Mouse (Mus musculus) left cerebral cortex, postnatal 14 days (tissue): ENCODE data around the gene BC005561. TPM values are rescaled to one million over a fixed set of nuclear protein-coding genes. Genes with fewer than 3 reads are reported as not detected.

Source experiments
- DNase-seq, 2 experiments: peaks; one replicate each; pipeline ENCODE4 v3.0.0; 2021 to 2022; ENCODE audit warnings: low spot score in 2 of 2, mixed read lengths in 1 of 2
- intact Hi-C: fragments of 180-260 bp; cut with DNase I; formaldehyde crosslinking; loops from one replicate; pipeline ENCODE4 v1.15.1; 2025
- long read RNA-seq, 2 experiments: library from polyadenylated mRNA; stranded (forward); transcript quantifications; one replicate each; pipeline ENCODE4 v2.0.0; 2021
- total RNA-seq, 2 experiments: library from RNA; stranded (reverse); gene quantifications; 2 replicates each; pipeline ENCODE4 v1.2.3; 2021

The BC005561 gene
- 10 to 100 TPM; 13.0 to 14.4 TPM for total RNA-seq
- long read RNA-seq, experiment 1, full-length matches to known transcripts, result 6 of 7 reads
- long read RNA-seq, experiment 1, partial matches to known transcripts, result 0 of 7 reads
- long read RNA-seq, experiment 1, other reads (novel, unspliced or antisense), result 1 of 7 reads
- long read RNA-seq, experiment 2, full-length matches to known transcripts, result 2 of 2 reads
- long read RNA-seq, experiment 2, partial matches to known transcripts, result 0 of 2 reads
- long read RNA-seq, experiment 2, other reads (novel, unspliced or antisense), result 0 of 2 reads

DNA sequence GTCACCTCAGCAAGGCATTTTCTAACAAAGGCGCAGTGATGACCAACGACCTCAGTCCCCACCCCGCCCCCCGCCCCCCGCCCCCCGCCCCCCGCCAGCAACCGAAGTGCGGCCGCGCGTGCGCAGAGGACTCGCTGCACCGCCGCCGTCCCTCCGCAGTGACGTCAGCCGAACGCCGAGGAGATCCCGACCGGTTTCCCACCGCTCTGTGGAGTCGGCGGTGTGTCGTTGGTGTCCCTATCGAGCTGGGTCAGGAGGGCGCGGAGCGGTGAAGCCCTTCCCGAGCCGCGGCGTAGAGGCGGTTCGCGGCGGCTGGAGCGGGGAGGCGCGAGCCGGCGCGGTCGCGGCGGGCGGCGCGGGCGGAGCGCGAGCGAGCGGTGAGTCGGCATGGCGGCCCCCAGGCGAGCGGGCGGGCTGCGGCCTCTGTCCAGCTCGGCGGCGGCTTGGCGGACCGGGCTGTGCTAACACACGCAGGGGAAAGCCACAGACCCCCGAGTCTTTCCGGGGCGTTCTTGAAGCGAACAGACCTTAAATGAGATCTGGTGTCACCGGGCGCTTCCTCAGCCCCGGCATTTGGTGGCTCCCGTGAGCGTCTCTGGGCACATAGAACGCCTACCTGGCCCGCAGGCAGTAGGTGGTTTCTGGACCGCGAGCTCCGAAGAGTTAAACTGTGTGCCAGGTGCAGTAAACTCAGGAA is at the start of gene BC005561:
BC005561 (plus strand) TSS at position 158 of the 697 bp plus-strand sequence.
- DNase-seq, result peak; percentile 64 to 87

DNA sequence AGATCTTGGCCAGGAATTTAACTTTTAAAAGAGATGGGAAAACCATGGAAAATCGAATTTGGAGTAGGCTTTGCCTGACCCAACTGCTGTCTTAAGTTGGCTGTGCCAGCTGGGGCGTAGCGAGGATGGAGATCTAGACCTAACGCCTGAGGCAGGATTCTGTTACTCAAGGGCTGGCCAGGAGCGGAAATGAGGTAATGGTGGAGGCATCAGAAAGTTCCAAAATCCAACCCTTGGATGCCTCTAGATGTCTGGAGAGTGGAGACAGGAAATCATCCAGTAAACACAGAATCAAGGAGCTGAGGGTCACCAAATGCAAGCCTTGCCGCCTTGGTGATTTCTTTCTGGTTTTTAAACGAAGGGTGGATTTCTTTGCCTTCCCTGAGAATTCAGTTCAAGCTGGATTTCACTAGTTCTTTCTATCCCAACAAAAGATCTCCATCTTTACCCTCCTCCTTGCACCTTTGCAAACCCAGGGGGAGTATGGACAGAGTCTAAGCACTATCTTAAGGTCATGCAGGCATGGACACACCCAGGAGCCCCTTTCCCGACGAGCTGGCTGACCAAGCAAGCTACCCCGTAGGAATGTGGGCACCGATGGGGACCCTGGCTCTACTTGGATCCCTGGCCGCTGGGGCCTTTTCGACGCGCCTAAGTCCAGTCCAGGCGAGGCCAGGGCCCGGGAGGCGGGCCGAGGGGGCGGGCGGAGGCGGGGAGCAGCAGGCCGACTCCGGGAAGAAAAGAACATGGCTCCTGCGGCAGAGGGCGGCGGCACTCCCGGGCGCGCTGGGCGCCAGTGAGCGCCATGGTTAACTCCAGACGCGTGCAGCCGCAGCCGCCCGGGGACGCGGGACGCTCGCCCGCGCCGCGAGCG is 49.1 kb upstream of the BC005561 start, which contains the start of gene Pkd2:
Pkd2 (plus strand) TSS at position 619 of the 874 bp plus-strand sequence.
- DNase-seq, result peak in 1 of 2 experiments; percentile 62
- intact Hi-C loops, result no loop called here

More for the DNA sequence above, at the start of gene BC005561:
- intact Hi-C loops, result no loop called here

GRCm38 (mm10) chr5:104459706-104460455 is 48.3 kb upstream of the BC005561 start:
- intact Hi-C loops, result no loop called here
- peak; percentile 68 to 78 for DNase-seq

DNA sequence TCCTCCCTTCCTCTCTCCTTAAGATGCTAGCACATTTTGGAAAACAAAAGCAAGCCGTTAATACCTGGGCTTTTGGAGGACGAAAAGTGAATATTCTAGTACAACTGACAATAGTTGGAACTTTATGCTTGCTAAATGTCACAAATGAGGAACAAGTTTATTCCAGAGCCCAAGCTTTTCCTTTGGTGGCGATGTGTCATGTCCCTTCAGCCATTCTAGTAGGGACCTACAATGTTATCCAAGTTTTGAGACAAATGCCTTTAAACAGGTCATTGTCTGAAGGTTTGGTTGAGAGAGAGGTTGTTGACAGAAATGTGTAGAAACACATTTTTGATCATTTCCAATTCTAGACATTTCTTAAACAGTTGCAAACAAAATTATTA is 47.7 kb upstream of the BC005561 start:
- intact Hi-C loops, result no loop called here
- peak in 1 of 2 experiments; percentile 3 for DNase-seq

- intact Hi-C loops, result no loop called here
- DNase-seq, result no peak
Observed at GRCm38 (mm10) chr5:104460856-104461255, 47.3 kb upstream of the BC005561 start.

GRCm38 (mm10) chr5:104465279-104465678 is 42.9 kb upstream of the BC005561 start:
- no peak for DNase-seq
- intact Hi-C loops, result no loop called here

GRCm38 (mm10) chr5:104465731-104466130 is 42.4 kb upstream of the BC005561 start:
- intact Hi-C loops, result no loop called here
- DNase-seq, result no peak

DNA sequence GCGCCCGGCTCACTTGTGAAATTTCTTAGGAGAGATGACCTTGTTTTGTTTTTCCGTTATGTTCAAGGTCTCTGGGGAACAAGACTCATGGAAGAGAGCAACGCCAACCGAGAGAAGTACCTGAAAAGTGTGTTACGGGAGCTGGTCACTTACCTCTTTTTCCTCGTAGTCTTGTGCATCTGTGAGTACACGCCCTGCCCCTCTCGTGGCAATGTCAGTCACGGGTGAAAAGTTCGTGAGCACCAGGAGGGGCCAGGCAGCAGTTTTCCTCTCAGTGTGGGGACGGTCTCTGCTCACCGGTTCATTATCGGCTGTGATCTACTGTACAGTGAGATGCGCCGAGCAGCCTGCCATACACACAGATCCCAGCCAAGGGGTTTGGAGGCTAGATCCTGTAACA is 41.3 kb upstream of the BC005561 start:
- intact Hi-C loops, result no loop called here
- no peak for DNase-seq

- no peak for DNase-seq
- intact Hi-C loops, result no loop called here
Observed at GRCm38 (mm10) chr5:104468586-104468985, 39.6 kb upstream of the BC005561 start.

DNA sequence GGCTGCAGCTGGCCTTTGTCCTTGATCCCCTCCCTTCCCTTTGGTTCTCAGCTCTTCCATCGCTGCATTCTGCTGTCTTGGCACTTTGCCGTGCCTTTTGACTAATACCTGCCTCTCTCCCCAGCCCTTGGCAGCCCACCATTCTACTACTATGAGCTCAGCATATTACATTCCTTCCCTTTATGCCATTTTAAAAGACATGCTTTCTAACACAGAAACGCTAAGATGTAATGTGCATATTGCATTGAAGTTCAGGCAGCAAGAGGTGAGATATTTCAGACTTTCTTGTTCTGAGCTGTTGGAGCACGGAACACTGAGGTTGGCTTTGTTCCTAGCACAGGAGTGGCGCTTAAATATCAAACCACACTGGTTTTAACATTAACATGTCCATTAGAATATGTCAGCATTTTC is 37.2 kb upstream of the BC005561 start:
- no peak for DNase-seq
- intact Hi-C loops, result no loop called here

GRCm38 (mm10) chr5:104472371-104472770 is 35.8 kb upstream of the BC005561 start:
- intact Hi-C loops, result no loop called here
- DNase-seq, result peak in 1 of 2 experiments; percentile 21

DNA sequence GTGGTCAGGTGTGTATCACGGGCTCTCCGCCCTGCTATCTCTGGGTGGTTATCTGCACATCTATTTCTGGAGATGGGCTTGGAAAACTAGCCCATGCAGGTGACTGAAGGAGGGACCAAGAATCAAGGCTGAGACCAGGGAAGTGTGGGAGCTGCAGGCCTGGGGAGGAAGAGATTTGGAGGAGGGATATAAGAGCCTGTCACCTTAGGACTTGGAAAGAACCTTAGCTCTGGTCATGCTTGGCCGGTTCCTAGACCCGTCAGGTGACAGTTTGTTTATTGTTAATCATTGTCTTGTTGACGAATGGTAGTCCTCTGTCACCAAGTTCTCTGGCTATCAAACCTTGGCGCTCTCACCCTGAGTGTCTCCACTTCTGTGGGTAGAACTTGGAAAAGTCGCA is 27.8 kb upstream of the BC005561 start:
- no peak for DNase-seq
- intact Hi-C loops, result no loop called here

GRCm38 (mm10) chr5:104482856-104483255 is 25.3 kb upstream of the BC005561 start:
- DNase-seq, result no peak
- intact Hi-C loops, result no loop called here

DNA sequence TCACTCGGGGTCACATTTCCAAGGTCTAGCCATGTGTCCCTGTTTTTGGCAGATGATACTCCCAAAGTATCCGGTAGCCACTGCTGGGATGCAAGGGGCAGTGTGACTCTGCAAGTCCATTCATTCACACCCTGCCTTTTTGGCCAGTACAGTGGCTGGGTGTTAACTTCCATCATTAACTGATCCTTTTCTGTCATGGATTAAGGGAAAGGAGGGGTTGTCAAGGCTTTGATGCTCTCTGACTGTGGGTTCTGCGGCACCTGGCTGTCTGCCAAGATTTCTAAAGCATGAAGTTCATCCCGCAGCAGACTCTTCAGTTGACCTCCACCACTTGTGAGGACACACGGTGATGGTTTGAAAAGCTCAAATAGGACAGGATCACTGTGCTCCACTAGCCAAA is 16.6 kb upstream of the BC005561 start:
- no peak for DNase-seq
- intact Hi-C loops, result no loop called here

- intact Hi-C loops, result no loop called here
- DNase-seq, result no peak
Observed at GRCm38 (mm10) chr5:104504883-104505282, 3.3 kb upstream of the BC005561 start.

DNA sequence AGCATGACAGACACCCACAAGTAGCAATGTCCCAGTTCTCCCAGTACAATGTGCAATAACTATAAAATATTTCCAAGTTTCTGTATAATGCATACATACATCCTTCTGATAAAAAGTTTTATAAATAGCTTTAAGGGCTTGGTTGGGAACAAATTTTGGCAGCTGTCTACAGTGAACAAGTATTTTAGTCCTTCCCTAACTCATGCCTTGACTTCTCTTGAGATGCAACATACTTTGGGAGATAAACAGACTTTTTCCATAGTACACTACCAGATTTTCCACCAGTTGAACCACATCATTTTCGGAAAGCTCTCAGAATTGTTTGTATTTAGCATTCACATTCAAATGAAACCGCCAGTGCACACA is 340 bp upstream of the BC005561 start:
- intact Hi-C loops, result no loop called here

GRCm38 (mm10) chr5:104511211-104511610 is 3.1 kb downstream of the BC005561 start:
- no peak for DNase-seq
- intact Hi-C loops, result no loop called here

More for the DNA sequence above, 340 bp upstream of the BC005561 start:
- DNase-seq, result no peak

DNA sequence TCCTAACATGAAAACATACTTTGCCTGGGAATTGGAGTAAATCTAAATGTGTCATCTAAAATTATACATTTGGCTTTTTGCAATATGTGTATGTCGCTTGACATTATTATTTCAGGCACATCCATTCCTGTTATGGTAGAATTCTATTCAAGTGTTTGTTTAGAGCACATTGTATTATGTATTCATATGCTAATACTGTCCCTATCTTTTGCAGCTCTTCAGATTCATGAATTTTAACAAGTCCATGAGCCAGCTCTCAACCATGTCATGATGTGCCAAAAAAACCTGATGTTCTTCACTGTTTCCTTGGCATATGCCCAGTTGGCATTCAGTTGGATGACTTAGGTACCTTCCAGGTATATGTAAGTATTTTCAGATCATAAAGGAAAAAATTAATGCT is 30.5 kb downstream of the BC005561 start:
- no peak for DNase-seq
- intact Hi-C loops, result no loop called here

DNA sequence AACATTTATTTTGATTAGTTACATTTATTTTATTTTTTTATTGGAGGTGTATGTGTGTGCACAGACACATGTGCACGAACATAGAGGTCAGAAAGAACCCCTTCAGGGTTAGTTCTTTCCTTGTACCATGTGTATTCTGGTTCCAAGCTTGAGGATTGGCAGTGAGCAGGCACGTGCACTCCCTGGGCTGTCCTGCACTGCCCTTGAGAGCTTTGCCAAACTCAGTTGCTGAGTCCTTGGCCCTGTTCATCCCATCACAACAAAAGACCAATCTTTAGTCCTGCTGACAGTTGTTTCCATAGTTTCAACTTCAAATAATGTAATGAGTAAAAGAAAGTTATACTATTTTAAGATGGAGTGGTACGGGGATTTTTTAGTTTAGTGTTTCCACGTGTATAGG is 31.2 kb downstream of the BC005561 start:
- intact Hi-C loops, result no loop called here
- DNase-seq, result no peak
